Mouse (Mus musculus): ENCODE measurements at regions not wholly inside any gene's neighbourhood (a gene's known extent, or its start where the extent isn't known, plus 50 kb on each side); places are given as distances from the start of the nearest gene placed in this dataset.

DNA sequence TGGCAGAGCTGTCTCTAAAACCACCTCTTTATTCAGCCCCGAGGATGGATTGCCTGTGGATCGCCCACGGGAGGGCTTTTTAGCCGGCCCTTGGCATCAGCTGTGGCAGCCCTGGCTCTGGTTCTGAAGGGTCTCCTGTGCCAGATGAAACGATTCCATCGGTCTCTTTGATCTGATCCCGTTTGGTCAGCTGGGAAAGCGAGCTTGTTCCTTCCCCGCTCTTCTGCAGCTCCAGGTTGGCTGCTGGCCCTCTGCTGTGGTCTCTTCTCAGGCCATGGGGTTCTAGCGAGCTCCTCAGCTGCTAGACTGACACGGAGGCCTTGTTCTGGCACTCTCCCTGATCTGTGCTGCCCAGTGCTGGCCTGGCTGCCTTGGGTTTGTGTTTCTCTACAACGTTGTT, 165.6 kb upstream of the Dkk2 start:
- Histone ChIP-seq H3K27ac (ENCODE audit: low read depth, low read length) (no peak overlapping the region), H3K4me2 (no peak overlapping the region), H3K9me3 (ENCODE audit: control insufficient read depth, low read length) (no peaks in the 10 kb centered on the region), H3K4me3 (ENCODE audit: low read depth, low read length) (no peak overlapping the region), H3K36me3 (ENCODE audit: control insufficient read depth, insufficient read depth, low read length) (no peaks in the 10 kb centered on the region), H3K4me1 (replicated peaks; ENCODE audit: control insufficient read depth, insufficient read depth, low read length) (no peaks in the 10 kb centered on the region), H3K9ac (ENCODE audit: low read depth, low read length) (no peak overlapping the region), H3K27me3 (replicated peaks; ENCODE audit: control insufficient read depth, insufficient read depth, low read length) (no peaks in the 10 kb centered on the region)
- WGBS, result 70% methylated on average over 12 of the region's 12 CpGs
- no peak for ATAC-seq (replicated peaks; ENCODE audit: low FRiP score)
- DNase-seq (ENCODE audit: low spot score), result no peak

- H3K4me1 ChIP-seq (replicated peaks; ENCODE audit: control insufficient read depth, insufficient read depth, low read length), result no peaks in the 10 kb centered on the region
- DNase-seq (ENCODE audit: low spot score), result no peak
- WGBS, result 71% methylated on average over 6 of the region's 6 CpGs
Measured at GRCm38 (mm10) chr3:131921161-131921560, 163.9 kb upstream of the Dkk2 start.

GRCm38 (mm10) chr3:131922733-131923132, 162.4 kb upstream of the Dkk2 start:
- ATAC-seq (replicated peaks; ENCODE audit: low FRiP score) (no peak), DNase-seq (ENCODE audit: low spot score) (no peak)
- Histone ChIP-seq H3K27me3 (replicated peaks; ENCODE audit: control insufficient read depth, insufficient read depth, low read length) (no peaks in the 10 kb centered on the region), H3K9ac (ENCODE audit: low read depth, low read length) (no peak overlapping the region), H3K36me3 (ENCODE audit: control insufficient read depth, insufficient read depth, low read length) (no peaks in the 10 kb centered on the region), H3K27ac (ENCODE audit: low read depth, low read length) (no peak overlapping the region), H3K4me3 (ENCODE audit: low read depth, low read length) (no peak overlapping the region), H3K9me3 (ENCODE audit: control insufficient read depth, low read length) (no peaks in the 10 kb centered on the region), H3K4me1 (replicated peaks; ENCODE audit: control insufficient read depth, insufficient read depth, low read length) (no peaks in the 10 kb centered on the region), H3K4me2 (no peak overlapping the region)
- WGBS, result 48% methylated on average over 1 of the region's 1 CpGs

More at GRCm38 (mm10) chr3:131921161-131921560, 163.9 kb upstream of the Dkk2 start:
- H3K27me3 ChIP-seq (replicated peaks; ENCODE audit: control insufficient read depth, insufficient read depth, low read length), result no peaks in the 10 kb centered on the region
- ATAC-seq (replicated peaks; ENCODE audit: low FRiP score), result no peak
- H3K36me3 ChIP-seq (ENCODE audit: control insufficient read depth, insufficient read depth, low read length), result no peaks in the 10 kb centered on the region
- H3K9ac ChIP-seq (ENCODE audit: low read depth, low read length), result no peak overlapping the region
- no peak overlapping the region for H3K4me2 ChIP-seq
- no peak overlapping the region for H3K27ac ChIP-seq (ENCODE audit: low read depth, low read length)
- no peak overlapping the region for H3K4me3 ChIP-seq (ENCODE audit: low read depth, low read length)
- no peaks in the 10 kb centered on the region for H3K9me3 ChIP-seq (ENCODE audit: control insufficient read depth, low read length)

DNA sequence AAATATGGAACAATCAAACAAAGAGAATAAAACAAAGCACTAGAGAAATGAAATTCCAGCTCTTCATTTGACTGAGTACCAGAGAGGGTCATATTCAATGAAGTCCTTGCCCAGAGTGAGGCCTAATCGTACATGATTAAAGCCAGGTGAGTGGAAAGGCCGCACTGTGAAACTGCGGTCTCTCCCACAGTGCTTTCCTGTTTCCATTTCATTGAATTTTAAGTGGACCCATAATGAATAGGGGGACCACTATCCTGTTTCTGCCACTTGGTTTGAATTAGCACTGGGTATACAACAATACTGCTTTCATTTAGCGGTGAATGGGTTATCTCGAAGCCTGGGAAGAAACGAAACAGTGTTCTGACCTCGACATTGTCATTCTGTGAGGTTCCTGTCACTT, 144.2 kb upstream of the Dkk2 start:
- Histone ChIP-seq H3K36me3 (ENCODE audit: control insufficient read depth, insufficient read depth, low read length) (no peaks in the 10 kb centered on the region), H3K4me1 (replicated peaks; ENCODE audit: control insufficient read depth, insufficient read depth, low read length) (no peaks in the 10 kb centered on the region), H3K9ac (ENCODE audit: low read depth, low read length) (no peak overlapping the region), H3K4me3 (ENCODE audit: low read depth, low read length) (no peak overlapping the region), H3K4me2 (no peak overlapping the region), H3K9me3 (ENCODE audit: control insufficient read depth, low read length) (0 out of 2 replicates have a peak, but pooled peaks cover 2% of the 10 kb centered on the region), H3K27ac (ENCODE audit: low read depth, low read length) (no peak overlapping the region), H3K27me3 (replicated peaks; ENCODE audit: control insufficient read depth, insufficient read depth, low read length) (no peaks in the 10 kb centered on the region)
- no peak for ATAC-seq (replicated peaks; ENCODE audit: low FRiP score)
- no peak for DNase-seq (ENCODE audit: low spot score)
- 74% methylated on average over 7 of the region's 7 CpGs for WGBS

GRCm38 (mm10) chr3:131941961-131942753, 142.9 kb upstream of the Dkk2 start:
- WGBS, result 69% methylated on average over 24 of the region's 24 CpGs
- DNase-seq (ENCODE audit: low spot score), result no peak
- H3K9ac ChIP-seq (ENCODE audit: low read depth, low read length), result no peak overlapping the region
- no peak for ATAC-seq (replicated peaks; ENCODE audit: low FRiP score)
- H3K4me1 ChIP-seq (replicated peaks; ENCODE audit: control insufficient read depth, insufficient read depth, low read length), result no peaks in the 10 kb centered on the region
- H3K4me2 ChIP-seq, result no peak overlapping the region
- H3K9me3 ChIP-seq (ENCODE audit: control insufficient read depth, low read length), result 0 out of 2 replicates have a peak, but pooled peaks cover 2% of the 10 kb centered on the region
- H3K36me3 ChIP-seq (ENCODE audit: control insufficient read depth, insufficient read depth, low read length), result no peaks in the 10 kb centered on the region
- H3K27me3 ChIP-seq (replicated peaks; ENCODE audit: control insufficient read depth, insufficient read depth, low read length), result no peaks in the 10 kb centered on the region
- H3K27ac ChIP-seq (ENCODE audit: low read depth, low read length), result no peak overlapping the region
- no peak overlapping the region for H3K4me3 ChIP-seq (ENCODE audit: low read depth, low read length)

GRCm38 (mm10) chr3:131943436-131943835, 141.7 kb upstream of the Dkk2 start:
- WGBS, result 89% methylated on average over 7 of the region's 7 CpGs
- no peak overlapping the region for H3K27ac ChIP-seq (ENCODE audit: low read depth, low read length)
- no peak for DNase-seq (ENCODE audit: low spot score)
- no peak overlapping the region for H3K4me3 ChIP-seq (ENCODE audit: low read depth, low read length)
- no peaks in the 10 kb centered on the region for H3K36me3 ChIP-seq (ENCODE audit: control insufficient read depth, insufficient read depth, low read length)
- H3K9ac ChIP-seq (ENCODE audit: low read depth, low read length), result no peak overlapping the region
- 0 out of 2 replicates have a peak, but pooled peaks cover 2% of the 10 kb centered on the region for H3K9me3 ChIP-seq (ENCODE audit: control insufficient read depth, low read length)
- H3K27me3 ChIP-seq (replicated peaks; ENCODE audit: control insufficient read depth, insufficient read depth, low read length), result no peaks in the 10 kb centered on the region
- no peak overlapping the region for H3K4me2 ChIP-seq
- no peaks in the 10 kb centered on the region for H3K4me1 ChIP-seq (replicated peaks; ENCODE audit: control insufficient read depth, insufficient read depth, low read length)
- no peak for ATAC-seq (replicated peaks; ENCODE audit: low FRiP score)

- H3K4me1 ChIP-seq (replicated peaks; ENCODE audit: control insufficient read depth, insufficient read depth, low read length), result no peaks in the 10 kb centered on the region
- H3K9me3 ChIP-seq (ENCODE audit: control insufficient read depth, low read length), result no peaks in the 10 kb centered on the region
- H3K4me3 ChIP-seq (ENCODE audit: low read depth, low read length), result no peak overlapping the region
- H3K9ac ChIP-seq (ENCODE audit: low read depth, low read length), result no peak overlapping the region
- no peak overlapping the region for H3K27ac ChIP-seq (ENCODE audit: low read depth, low read length)
- H3K36me3 ChIP-seq (ENCODE audit: control insufficient read depth, insufficient read depth, low read length), result no peaks in the 10 kb centered on the region
- ATAC-seq (replicated peaks; ENCODE audit: low FRiP score) (no peak), DNase-seq (ENCODE audit: low spot score) (no peak)
- no peak overlapping the region for H3K4me2 ChIP-seq
- H3K27me3 ChIP-seq (replicated peaks; ENCODE audit: control insufficient read depth, insufficient read depth, low read length), result no peaks in the 10 kb centered on the region
- WGBS, result 91% methylated on average over 11 of the region's 11 CpGs
Measured at GRCm38 (mm10) chr3:131955771-131956170, 129.3 kb upstream of the Dkk2 start.

DNA sequence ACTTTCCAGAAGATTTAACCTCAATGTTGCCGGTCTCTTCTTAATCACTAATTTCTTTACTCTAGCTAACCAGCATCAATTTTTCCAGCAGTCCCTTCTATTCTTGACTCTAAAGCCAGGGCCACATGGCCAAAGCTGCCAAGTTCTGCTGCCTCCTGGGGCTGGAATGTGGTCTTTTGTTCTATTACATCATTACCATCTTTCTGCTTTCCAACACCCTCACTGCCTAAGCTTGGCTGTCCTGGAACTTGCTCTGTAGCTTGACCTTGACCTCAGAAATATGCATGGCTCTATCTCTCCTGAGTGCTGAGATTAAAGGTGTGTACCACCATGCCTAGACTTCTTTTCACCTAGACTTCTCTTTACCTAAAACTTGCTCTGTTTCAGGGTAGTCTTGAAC, 124.5 kb upstream of the Dkk2 start:
- ATAC-seq (replicated peaks; ENCODE audit: low FRiP score), result no peak
- Histone ChIP-seq H3K4me1 (replicated peaks; ENCODE audit: control insufficient read depth, insufficient read depth, low read length) (no peaks in the 10 kb centered on the region), H3K4me2 (no peak overlapping the region), H3K36me3 (ENCODE audit: control insufficient read depth, insufficient read depth, low read length) (no peaks in the 10 kb centered on the region), H3K4me3 (ENCODE audit: low read depth, low read length) (no peak overlapping the region), H3K27ac (ENCODE audit: low read depth, low read length) (no peak overlapping the region), H3K9ac (ENCODE audit: low read depth, low read length) (no peak overlapping the region), H3K27me3 (replicated peaks; ENCODE audit: control insufficient read depth, insufficient read depth, low read length) (no peaks in the 10 kb centered on the region), H3K9me3 (ENCODE audit: control insufficient read depth, low read length) (no peaks in the 10 kb centered on the region; the same call in 1 of the 2 replicates)
- DNase-seq (ENCODE audit: low spot score), result no peak
- 88% methylated on average over 1 of the region's 1 CpGs for WGBS

DNA sequence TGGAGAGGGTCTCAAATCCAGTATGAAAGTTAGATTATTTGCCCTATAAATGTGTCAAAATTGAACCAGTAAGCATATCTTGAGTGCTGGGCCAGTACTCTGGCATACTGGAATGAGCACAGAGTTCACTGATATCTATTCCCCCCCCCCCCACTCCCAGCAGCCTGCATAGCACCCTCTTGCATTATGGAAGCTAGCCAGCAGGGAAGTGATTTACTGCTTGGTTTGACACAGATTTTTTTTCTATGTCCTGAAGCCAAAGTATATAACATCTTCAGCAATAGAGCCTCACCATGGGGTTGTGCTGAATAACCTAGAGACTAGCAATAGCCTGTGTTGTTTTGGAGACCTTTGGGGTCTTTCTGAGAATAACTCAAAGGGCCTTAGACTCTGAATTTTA, 123.5 kb upstream of the Dkk2 start:
- no peak overlapping the region for H3K27ac ChIP-seq (ENCODE audit: low read depth, low read length)
- H3K27me3 ChIP-seq (replicated peaks; ENCODE audit: control insufficient read depth, insufficient read depth, low read length), result no peaks in the 10 kb centered on the region
- H3K36me3 ChIP-seq (ENCODE audit: control insufficient read depth, insufficient read depth, low read length), result no peaks in the 10 kb centered on the region
- H3K4me2 ChIP-seq, result no peak overlapping the region
- no peak for ATAC-seq (replicated peaks; ENCODE audit: low FRiP score)
- no peak overlapping the region for H3K4me3 ChIP-seq (ENCODE audit: low read depth, low read length)
- DNase-seq (ENCODE audit: low spot score), result no peak
- H3K4me1 ChIP-seq (replicated peaks; ENCODE audit: control insufficient read depth, insufficient read depth, low read length), result no peaks in the 10 kb centered on the region
- H3K9ac ChIP-seq (ENCODE audit: low read depth, low read length), result no peak overlapping the region
- H3K9me3 ChIP-seq (ENCODE audit: control insufficient read depth, low read length), result no peaks in the 10 kb centered on the region; the same call in 1 of the 2 replicates

All from liver, embryonic 11.5 days (tissue).